Mouse (Mus musculus) T-helper 2 cell (primary cell): ENCODE data around the gene Pnma5.
"Not testable (repeated sequence)": the region's sequence is repeated elsewhere in the genome, so short reads cannot be mapped to it uniquely, and the experiment has no call there.

Source experiments
- in situ Hi-C: fragments of 300-600 bp; cut with MboI, MseI; formaldehyde crosslinking; loops from one replicate; pipeline ENCODE4 v1.15.1; 2025; ENCODE audit warnings: high pct_unique_total_duplicates

The Pnma5 gene

GRCm38 (mm10) chrX:73037003-73037402, at the start of gene Pnma5:
Pnma5 (minus strand) TSS chrX:73037103.
- in situ Hi-C loops: no loop called here

- in situ Hi-C loops: not testable (repeated sequence)
Measured at GRCm38 (mm10) chrX:73082267-73083055, 45.6 kb upstream of the Pnma5 start, which contains the start of gene Xlr4a. Xlr4a (minus strand) TSS chrX:73082478.

GRCm38 (mm10) chrX:73066765-73067312, 29.9 kb upstream of the Pnma5 start:
- in situ Hi-C loops: not testable (repeated sequence)

DNA sequence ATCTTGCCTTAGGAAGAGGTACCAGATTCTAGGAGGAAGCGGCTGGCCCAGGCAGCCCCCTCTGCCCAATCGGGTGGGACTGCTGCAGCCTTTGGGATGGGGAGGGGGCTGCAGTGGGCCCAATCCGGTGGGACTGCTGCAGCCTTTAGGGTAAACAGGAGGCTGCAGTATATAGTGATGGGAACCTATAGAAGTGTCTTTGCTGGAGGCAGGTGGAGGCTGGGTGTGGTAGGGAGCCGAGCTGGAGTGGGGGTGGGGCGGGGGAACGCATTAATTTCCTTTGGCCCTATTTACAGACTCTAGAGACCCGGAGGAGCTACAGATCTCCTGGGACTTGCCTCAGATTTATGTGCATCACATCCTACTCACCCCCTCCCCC, 27.5 kb upstream of the Pnma5 start, which contains the start of gene Pnma3:
Pnma3 (plus strand) TSS at position 373 of the 379 bp plus-strand sequence.
- in situ Hi-C loops: no loop called here

DNA sequence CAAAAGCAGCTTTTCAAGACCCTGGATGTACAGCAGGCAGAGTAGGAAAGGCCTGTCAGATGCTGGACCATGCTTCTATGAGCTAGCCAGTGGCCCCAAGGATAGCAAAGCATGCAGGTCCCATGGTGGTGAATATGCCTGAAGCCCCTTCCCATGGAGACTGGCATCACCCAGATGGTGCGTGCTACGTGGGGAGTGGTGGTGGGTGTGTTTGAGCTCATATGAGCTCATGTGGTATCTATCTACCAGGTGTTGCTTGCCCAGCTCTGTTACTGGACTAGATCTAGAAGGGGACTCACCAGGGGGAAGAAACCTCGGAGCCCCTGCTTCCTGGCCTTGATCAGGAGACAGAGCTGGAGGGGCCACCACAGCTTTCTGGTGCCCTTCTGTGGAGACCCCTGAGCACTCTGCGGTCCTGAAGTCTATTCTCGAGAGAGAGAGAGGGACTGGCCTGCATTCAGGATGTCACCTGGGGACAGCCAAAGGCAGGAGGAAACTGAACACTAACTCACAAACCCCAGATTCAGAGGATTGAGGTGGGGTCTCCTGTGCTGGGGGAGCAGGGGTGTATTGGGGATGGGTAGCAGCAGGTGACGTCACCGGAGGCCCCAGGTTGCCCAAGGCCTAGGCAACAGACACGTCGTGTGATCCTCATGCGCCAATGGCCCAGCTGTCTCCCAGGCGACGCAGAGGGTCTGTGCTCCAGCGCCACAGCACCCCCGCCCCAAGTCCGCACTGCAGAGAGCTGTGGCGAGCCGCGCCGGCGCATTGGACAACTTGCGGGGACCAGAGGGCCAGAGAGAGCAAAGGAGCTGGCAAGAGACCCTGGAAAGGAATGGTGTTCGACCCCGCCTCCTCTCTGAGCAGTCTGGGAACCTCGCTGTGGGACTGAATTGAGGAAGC, 26.9 kb upstream of the Pnma5 start:
- in situ Hi-C loops: no loop called here

- in situ Hi-C loops: no loop called here
Measured at GRCm38 (mm10) chrX:73062323-73062722, 25.4 kb upstream of the Pnma5 start.

DNA sequence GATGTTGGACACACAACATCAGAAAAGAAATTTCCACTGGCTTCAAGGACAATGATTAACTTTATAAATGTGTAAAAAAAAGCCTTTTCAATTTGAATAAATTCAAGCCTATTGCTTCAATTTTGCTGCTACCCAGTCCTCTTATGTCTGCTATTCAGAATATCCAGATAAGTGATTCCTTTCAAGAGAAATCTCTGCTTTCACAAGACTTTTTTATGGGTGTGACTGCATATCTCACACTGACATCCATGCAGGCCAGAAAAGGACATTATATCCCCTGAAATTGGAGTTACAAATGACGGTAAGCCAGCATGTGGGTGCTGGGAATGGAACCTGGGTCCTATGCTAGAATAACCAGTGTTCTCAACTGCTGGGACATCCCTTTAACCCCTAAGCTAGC, 24.6 kb upstream of the Pnma5 start:
- in situ Hi-C loops: no loop called here

DNA sequence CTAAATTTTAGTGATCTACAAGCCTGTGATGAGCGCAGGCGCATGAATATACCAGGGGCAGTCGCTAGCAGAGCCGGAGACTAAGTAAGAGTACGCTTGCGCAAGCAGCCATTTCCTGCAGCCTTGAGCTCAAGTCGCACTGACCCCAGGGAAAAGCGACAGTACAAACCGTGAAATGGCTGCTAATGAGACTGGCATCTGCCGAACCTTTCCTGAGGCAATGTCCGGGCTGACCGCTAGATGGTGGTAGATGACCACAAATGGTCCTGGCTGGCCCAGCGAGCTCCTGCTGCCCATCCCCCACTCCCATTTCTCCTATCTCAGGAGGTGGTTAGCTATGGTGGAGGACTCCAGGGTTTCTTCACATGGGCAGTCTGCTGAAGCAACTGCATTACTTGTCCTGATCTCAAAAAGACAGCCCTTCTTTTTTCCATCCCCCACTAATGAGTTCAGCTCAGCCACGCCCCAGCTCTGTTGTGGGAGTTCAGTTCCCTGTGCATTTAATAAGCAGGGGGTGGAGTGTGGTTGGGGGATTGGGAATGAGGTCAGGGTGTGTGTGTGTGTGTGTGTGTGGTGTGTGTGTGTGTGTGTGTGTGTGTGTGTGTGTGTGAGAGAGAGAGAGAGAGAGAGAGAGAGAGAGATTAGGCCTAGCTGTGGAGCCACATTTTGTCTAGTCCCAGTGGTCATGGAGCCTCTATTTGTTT, 17.1 kb upstream of the Pnma5 start:
- in situ Hi-C loops: loop anchor here (5.0 kb wide), 1 partner anchor 343 kb away; the partner anchor contains the start of gene Gm18336

DNA sequence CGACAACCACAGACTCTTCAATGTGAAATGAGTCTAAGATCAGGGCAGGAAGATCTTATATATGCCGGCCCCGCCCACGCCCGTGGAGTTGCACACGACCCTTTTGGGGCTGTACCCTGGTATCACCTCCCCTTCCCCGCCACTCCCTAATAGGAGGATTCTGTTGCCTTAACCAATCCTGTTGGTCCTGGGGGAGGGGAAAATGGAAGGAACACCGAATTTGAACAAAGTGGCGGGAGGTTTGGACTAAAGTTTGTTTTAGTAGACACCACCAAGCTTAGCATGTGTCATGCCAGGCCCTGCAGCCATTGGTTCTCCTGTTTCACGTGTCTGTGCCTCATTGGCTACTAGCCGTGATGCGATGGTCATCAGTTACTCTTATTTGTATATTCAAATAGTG, 2.8 kb upstream of the Pnma5 start:
- in situ Hi-C loops: no loop called here

GRCm38 (mm10) chrX:73038831-73039230, 1.9 kb upstream of the Pnma5 start:
- in situ Hi-C loops: no loop called here

DNA sequence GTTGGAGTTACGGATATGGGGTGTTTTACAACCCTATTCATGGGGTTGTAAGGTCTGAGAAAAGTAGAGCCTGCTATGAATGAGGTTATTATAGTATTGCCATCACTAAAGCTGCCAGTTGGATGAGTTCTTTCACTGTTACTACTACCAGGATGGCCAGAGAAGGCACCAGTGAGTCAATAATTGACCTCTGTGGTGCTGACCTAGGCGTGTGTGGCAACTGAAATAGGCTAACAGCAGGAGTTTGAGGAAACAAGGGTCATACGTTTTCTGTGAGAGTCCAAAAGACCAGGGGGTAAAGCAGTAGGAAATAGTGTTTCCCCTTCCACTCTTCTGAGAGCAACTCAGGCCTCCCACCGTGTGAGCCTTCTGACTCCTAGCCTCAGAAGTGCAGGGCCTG, 24.1 kb downstream of the Pnma5 start:
- in situ Hi-C loops: no loop called here

DNA sequence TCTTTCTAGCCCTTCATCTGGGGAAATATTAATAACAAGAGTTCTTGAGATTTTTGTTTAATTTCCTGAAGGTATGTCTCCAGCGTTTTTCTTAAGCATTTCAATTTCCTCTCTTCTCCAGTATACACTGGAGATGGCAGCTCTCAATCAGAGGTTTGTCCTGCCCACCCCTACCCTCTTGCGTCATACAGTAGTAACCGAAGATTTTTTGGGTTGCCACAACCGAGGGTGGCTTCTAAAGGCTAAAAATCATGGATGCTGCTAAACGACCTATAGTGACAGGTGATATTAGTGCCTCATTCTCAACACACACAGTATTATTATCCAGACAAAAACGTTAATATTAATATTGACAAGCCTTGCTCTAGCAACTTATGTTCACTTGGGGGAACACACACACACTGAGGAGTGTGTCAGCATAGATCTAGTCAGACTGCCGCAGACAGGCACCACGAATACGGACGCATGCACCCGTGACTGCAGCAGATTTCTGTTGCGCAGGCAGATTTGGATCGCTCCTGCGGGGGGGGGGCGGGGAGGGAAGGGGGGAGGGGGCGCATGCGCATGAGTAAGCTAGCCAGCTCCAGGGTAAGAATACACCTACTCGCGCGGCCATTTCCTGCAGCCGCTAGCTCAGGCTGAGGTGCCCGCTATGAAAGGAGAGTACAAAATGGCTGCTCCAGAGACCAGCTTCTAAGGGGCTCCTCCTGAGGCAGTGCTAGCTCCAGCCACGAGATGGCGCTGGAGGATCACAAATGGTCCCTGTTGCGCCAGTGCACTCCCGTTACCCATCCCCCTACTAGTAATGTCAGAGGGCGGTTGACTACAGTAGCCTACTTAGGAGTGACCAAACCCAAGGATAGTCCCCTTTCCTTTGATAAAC, 29.1 kb downstream of the Pnma5 start:
- in situ Hi-C loops: no loop called here

- in situ Hi-C loops: no loop called here
Measured at GRCm38 (mm10) chrX:73005678-73006077, 31.2 kb downstream of the Pnma5 start.

DNA sequence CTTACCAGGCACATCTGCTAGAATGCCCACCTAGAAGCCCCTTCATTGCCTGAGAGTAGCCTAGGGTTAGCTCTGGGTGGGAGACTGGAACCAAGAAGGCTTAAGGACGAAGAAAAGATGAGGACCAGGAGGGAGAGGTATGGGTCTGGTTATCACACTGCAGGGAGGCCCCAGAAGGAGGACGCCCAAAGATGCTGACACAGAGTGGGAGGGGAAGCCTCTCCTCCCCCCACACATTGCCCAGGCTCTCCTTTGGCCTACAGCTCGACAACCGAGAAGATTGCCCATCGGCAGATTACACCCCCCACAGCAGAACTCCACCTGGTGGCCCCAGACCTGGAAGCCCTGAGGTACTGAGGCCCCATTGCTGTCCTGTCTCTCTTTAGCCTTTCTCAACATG, 33.8 kb downstream of the Pnma5 start:
- in situ Hi-C loops: no loop called here

GRCm38 (mm10) chrX:72995542-72995941, 41.4 kb downstream of the Pnma5 start:
- in situ Hi-C loops: no loop called here

GRCm38 (mm10) chrX:72992291-72992919, 44.5 kb downstream of the Pnma5 start:
- in situ Hi-C loops: no loop called here

DNA sequence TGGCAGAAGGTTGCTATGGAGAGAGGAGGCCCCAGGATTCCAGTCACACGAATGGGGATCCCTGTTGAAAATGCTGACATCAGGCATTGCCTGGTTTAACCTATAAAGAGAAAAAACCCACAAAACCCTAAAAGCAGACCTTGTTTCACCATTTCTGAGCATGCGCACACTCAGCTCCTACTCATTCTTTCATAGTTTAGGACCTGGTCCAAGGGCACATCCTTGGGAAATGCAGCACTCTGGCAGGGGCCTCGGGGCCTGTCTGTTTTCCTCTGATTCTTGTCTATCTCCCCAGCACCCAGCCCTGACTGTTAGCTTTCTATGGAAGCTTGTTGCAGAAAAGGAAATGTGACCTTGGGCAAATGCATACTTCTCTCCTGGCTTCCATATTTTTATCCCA, 46.3 kb downstream of the Pnma5 start:
- in situ Hi-C loops: no loop called here

- in situ Hi-C loops: loop anchor here (10.0 kb wide), 1 partner anchor 704 kb away; no protein-coding TSS in a partner anchor
Measured at GRCm38 (mm10) chrX:72988431-72988830, 48.5 kb downstream of the Pnma5 start.

DNA sequence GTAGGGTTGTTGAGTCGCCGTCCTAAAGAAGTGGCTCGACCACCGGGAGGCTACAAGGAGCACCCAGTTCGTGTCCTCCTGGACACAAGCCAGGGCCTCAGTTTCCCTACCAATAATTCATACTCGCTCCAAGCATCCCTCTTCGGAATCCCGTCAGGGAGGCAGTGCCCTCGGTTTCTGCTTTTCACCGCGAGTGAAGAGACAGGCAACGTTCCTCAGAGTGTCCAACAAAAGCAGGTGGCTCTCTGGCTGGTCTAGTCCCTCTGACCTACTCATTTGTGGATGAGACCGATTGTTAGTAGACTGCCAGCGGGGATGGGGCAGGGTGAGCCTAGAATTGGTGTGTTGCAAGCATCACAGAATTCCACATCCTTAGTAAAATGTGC, 49.4 kb downstream of the Pnma5 start:
- in situ Hi-C loops: loop anchor here (10.0 kb wide), 1 partner anchor 703 kb away; no protein-coding TSS in a partner anchor
